Mouse (Mus musculus) ES-Bruce4 (cell line): ENCODE data around the gene Ipp.

Source experiments
- CTCF ChIP-seq: IDR thresholded peaks from one replicate; pipeline ENCODE4 v1.8.1; 2011; ENCODE audit warnings: low read depth, low read length
- EP300 ChIP-seq: IDR thresholded peaks from 2 replicates; pipeline ENCODE4 v1.6.1; 2011; ENCODE audit warnings: low read depth, low read length; ENCODE audit not compliant: insufficient read depth

- no peak for TF ChIP-seq EP300
- no peak for TF ChIP-seq CTCF
Measured at GRCm38 (mm10) chr4:116537737-116538136, 30.4 kb downstream of the Ipp start.
